Mouse (Mus musculus): Measurements from ENCODE around the gene Wnt10b.

GRCm38 (mm10) chr15:98775533-98775932 is 2.4 kb downstream of the Wnt10b start:
- no peak for TF ChIP-seq POLR2A (IDR thresholded peaks at IDR 0.05; ENCODE audit: borderline replicate concordance, extremely low read depth, low read depth, low read length)
- no peak for TF ChIP-seq CTCF (IDR thresholded peaks at IDR 0.05; ENCODE audit: insufficient read depth, low read length)
